Mouse (Mus musculus) heart, postnatal 0 days (tissue): ENCODE results near the gene Tctn3. TPM values are rescaled to one million over a fixed set of nuclear protein-coding genes. Genes with fewer than 3 reads are reported as not detected.

Source experiments
- ATAC-seq: fragments of 200-750 bp; cut with Nextera tagmentation; 2 replicates; pipeline ENCODE4 v1.8.0; 2017; ENCODE audit warnings: low read depth, moderate number of reproducible peaks, moderate library complexity; ENCODE audit not compliant: insufficient read depth
- DNase-seq: peaks from one replicate; pipeline ENCODE4 v3.0.0-alpha.2; 2016; ENCODE audit warnings: low spot score
- H3K27ac ChIP-seq: fragments of 300-500 bp; sonication (generic); 2 replicates; pipeline ENCODE4 v1.5.1; 2014; ENCODE audit warnings: low read depth, mild to moderate bottlenecking
- H3K27me3 ChIP-seq: fragments of 300-500 bp; sonication (generic); 2 replicates; pipeline ENCODE4 v1.6.1; 2014; ENCODE audit warnings: low read length, mixed read lengths; ENCODE audit not compliant: control insufficient read depth, insufficient read depth
- H3K36me3 ChIP-seq: fragments of 300-500 bp; sonication (generic); replicated peaks from 2 replicates; pipeline ENCODE4 v1.6.1; 2014; ENCODE audit warnings: low read length, mixed read lengths; ENCODE audit not compliant: control insufficient read depth, insufficient read depth
- H3K4me1 ChIP-seq: fragments of 300-500 bp; sonication (generic); 2 replicates; pipeline ENCODE4 v1.6.1; 2014; ENCODE audit warnings: antibody characterized with exemption; ENCODE audit not compliant: control insufficient read depth, insufficient read depth
- H3K4me2 ChIP-seq: fragments of 300-500 bp; sonication (generic); 2 replicates; pipeline ENCODE4 v1.6.1; 2014; ENCODE audit warnings: low read depth, mild to moderate bottlenecking, low read length, moderate library complexity
- H3K4me3 ChIP-seq: fragments of 300-500 bp; sonication (generic); 2 replicates; pipeline ENCODE4 v1.5.1; 2014; ENCODE audit warnings: low read depth, low read length
- H3K9ac ChIP-seq: fragments of 300-500 bp; sonication (generic); replicated peaks from 2 replicates; pipeline ENCODE4 v1.6.1; 2014; ENCODE audit warnings: low read depth, low read length, mixed read lengths
- H3K9me3 ChIP-seq: fragments of 300-500 bp; sonication (generic); replicated peaks from 2 replicates; pipeline ENCODE4 v1.6.1; 2016; ENCODE audit warnings: low read length; ENCODE audit not compliant: control insufficient read depth
- CTCF ChIP-seq: IDR thresholded peaks from 2 replicates; pipeline ENCODE4 v1.5.1; 2016; ENCODE audit warnings: antibody characterized with exemption, control low read depth, low read depth
- EP300 ChIP-seq: IDR thresholded peaks from 2 replicates; pipeline ENCODE4 v1.6.1; 2016; ENCODE audit warnings: antibody characterized with exemption, low read depth
- WGBS: fragments of 180-500 bp; shearing (Covaris S2); extraction: QIAGEN DNeasy Blood & Tissue Kit; methylation state at CpG from one replicate; pipeline ENCODE4 v1.1.7; 2014; 5-methylcytosine and 5-hydroxymethylcytosine counted together
- polyA plus RNA-seq: library from polyadenylated mRNA; unstranded; fragments of >200 nt; fragmentation: Nextera tagmentation; extraction: Ambion mirVana; gene quantifications from 2 replicates; pipeline ENCODE4 v1.2.1, GENCODE M21; 2015
- total RNA-seq: library from RNA; depleted of rRNA; stranded (reverse); fragments of >200 nt; gene quantifications from 2 replicates; pipeline ENCODE4 v1.2.3, GENCODE M21; 2014; ENCODE audit warnings: low replicate concordance

The Tctn3 gene
- total and polyA plus RNA-seq, 2 experiments from 2014 or later = 6.7 to 10.7 TPM

DNA sequence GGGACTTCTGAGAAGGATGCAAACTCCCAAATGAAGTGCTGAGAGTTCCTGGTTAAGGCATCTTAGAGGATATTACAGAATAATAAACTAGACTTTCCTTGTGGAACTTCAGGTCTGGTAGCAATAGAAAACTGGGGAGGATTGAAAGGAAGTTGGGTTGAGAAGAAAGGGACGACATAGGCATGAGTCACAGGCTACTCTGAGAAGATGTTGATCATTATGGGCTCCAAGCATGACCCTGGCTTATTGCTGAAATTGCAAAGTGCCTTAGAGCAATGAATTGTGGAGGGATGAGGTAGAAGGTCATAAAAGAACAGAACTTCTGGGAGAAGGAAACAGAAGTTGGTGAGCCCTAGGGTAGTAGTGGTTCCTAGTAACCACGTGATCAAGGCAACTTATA lies 28.8 kb upstream of the Tctn3 start:
- H3K27ac ChIP-seq = no peak overlapping the region
- no peak overlapping the region for H3K4me2 ChIP-seq
- no peaks in the 10 kb centered on the region for H3K27me3 ChIP-seq
- TF ChIP-seq CTCF = no peak
- no peak for TF ChIP-seq EP300
- ATAC-seq (no peak), DNase-seq (no peak)
- no peak overlapping the region for H3K4me3 ChIP-seq
- H3K36me3 ChIP-seq = no peaks in the 10 kb centered on the region
- H3K9me3 ChIP-seq = no peaks in the 10 kb centered on the region
- WGBS = 71% methylated on average over 2 of the region's 2 CpGs
- H3K9ac ChIP-seq = no peak overlapping the region
- H3K4me1 ChIP-seq = no peaks in the 10 kb centered on the region

GRCm38 (mm10) chr19:40639729-40640304 lies 27.8 kb upstream of the Tctn3 start:
- Histone ChIP-seq H3K9ac (no peak overlapping the region), H3K4me1 (no peaks in the 10 kb centered on the region), H3K4me2 (no peak overlapping the region), H3K36me3 (no peaks in the 10 kb centered on the region), H3K4me3 (no peak overlapping the region), H3K9me3 (no peaks in the 10 kb centered on the region), H3K27me3 (no peaks in the 10 kb centered on the region), H3K27ac (no peak overlapping the region)
- no peak for DNase-seq
- ATAC-seq = 0 out of 2 replicates have a peak, but pooled peaks have one; percentile 20
- TF ChIP-seq CTCF (no peak), EP300 (no peak)
- WGBS = 75% methylated on average over 11 of the region's 11 CpGs

DNA sequence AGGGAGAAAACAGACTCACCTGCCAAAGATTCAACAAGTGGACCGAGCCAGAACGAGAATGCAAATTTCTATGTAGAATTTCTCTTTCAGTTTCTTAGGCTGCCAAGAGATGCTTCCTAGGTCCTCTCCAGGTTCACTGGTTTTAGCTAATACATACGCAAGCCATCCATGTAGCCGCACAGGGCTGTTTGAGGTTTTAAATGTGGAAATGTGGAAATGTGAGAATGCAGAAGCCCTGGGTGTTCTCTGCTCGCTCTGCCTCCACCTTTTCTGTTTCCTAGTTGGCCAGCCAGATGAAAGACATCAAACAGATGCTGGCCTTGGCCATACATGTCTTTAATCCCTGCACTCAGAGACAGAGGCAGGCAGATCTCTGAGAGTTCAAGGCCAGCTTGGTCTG lies 26.5 kb upstream of the Tctn3 start:
- H3K4me2 ChIP-seq = no peak overlapping the region
- no peak overlapping the region for H3K27ac ChIP-seq

DNA sequence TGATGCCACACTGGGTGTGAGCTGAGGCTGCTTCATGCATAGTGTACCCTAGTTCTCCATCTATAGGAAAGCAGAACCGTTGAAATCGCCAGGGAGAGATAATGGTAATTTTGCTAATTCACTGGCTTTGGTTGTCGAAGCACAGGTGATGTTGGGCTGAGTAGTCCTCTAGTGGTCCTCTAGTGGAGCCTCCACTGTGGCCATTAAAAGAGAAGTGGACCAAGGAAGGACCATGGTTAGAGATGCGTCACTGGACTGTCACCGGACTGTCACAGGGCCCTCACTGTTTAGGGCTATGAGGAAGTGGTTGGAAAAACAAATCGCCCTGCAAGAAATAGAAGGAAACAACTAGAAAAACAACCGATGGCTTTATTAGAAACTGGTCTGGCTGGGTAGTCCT lies 25.6 kb upstream of the Tctn3 start:
- no peak for TF ChIP-seq CTCF
- peak overlapping the region; percentile 68 for H3K27ac ChIP-seq
- no peaks in the 10 kb centered on the region for H3K27me3 ChIP-seq
- ATAC-seq = no peak
- DNase-seq = no peak
- no peak overlapping the region for H3K4me3 ChIP-seq
- H3K9me3 ChIP-seq = no peaks in the 10 kb centered on the region
- no peak overlapping the region for H3K9ac ChIP-seq
- no peak overlapping the region for H3K4me2 ChIP-seq
- H3K36me3 ChIP-seq = no peaks in the 10 kb centered on the region
- 66% methylated on average over 7 of the region's 7 CpGs for WGBS
- no peaks in the 10 kb centered on the region for H3K4me1 ChIP-seq

More for the DNA sequence above, 26.5 kb upstream of the Tctn3 start:
- Histone ChIP-seq H3K36me3 (no peaks in the 10 kb centered on the region), H3K9ac (no peak overlapping the region), H3K4me1 (no peaks in the 10 kb centered on the region), H3K9me3 (no peaks in the 10 kb centered on the region), H3K27me3 (no peaks in the 10 kb centered on the region), H3K4me3 (no peak overlapping the region)
- DNase-seq (no peak), ATAC-seq (no peak)
- TF ChIP-seq CTCF (no peak), EP300 (no peak)
- WGBS = 91% methylated on average over 5 of the region's 5 CpGs

DNA sequence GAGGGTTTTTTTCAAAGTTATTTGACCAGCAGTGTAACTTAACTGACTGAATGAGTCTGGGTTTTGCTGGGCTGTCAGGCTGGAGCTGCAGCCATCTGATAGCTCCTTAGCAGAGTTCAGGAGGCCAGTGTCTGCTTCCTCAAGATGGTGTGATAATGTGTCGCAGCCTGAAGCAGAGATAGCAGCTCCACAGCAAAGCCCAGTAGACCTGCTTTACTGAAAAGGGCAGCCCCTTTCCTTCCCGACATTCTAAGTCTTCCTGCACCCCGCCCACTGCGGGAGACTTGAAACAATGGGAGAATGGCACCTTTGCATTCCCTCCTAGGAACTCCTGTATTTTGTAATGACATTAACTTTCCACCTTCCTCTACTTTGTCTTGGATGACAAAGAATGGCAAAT lies 25.1 kb upstream of the Tctn3 start:
- H3K9me3 ChIP-seq = no peaks in the 10 kb centered on the region
- no peak overlapping the region for H3K4me3 ChIP-seq
- H3K27me3 ChIP-seq = no peaks in the 10 kb centered on the region
- peak; percentile 74 for ATAC-seq
- WGBS = 36% methylated on average over 4 of the region's 4 CpGs
- H3K36me3 ChIP-seq = no peaks in the 10 kb centered on the region
- TF ChIP-seq CTCF (no peak), EP300 (peak; percentile 62; the same call in 1 of the 2 replicates)
- peak overlapping the region; percentile 68 for H3K27ac ChIP-seq
- H3K9ac ChIP-seq = no peak overlapping the region
- H3K4me1 ChIP-seq = no peaks in the 10 kb centered on the region
- DNase-seq = no peak
- H3K4me2 ChIP-seq = no peak overlapping the region

DNA sequence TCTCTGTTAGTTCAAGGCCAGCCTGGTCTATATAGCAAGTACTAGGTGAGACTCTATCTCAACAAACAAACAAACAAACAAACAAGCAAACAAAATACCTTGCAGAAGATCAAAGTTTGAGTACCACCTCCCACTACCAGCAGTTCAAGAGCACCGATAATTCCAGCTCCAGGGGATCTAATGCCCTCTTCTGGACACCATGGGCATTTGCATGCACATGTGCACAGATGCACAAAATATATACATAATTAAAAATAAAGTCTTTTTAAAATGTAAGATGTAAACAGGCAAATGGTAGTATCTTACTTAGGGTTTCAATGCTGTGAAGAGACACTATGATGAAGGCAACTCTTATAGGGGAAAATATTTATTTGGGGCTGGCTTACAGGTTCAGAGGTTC lies 21.1 kb upstream of the Tctn3 start:
- WGBS = 68% methylated on average over 1 of the region's 1 CpGs
- no peak for DNase-seq
- TF ChIP-seq EP300 (no peak), CTCF (peak; percentile 20; the same call in 1 of the 2 replicates)

More for the DNA sequence above, 21.1 kb upstream of the Tctn3 start:
- H3K4me3 ChIP-seq = no peak overlapping the region
- no peak overlapping the region for H3K27ac ChIP-seq
- no peaks in the 10 kb centered on the region for H3K4me1 ChIP-seq
- no peaks in the 10 kb centered on the region for H3K36me3 ChIP-seq
- no peak overlapping the region for H3K4me2 ChIP-seq
- H3K27me3 ChIP-seq = no peaks in the 10 kb centered on the region
- no peak for ATAC-seq
- H3K9ac ChIP-seq = no peak overlapping the region
- no peaks in the 10 kb centered on the region for H3K9me3 ChIP-seq
